8 mouse cellular contexts compared by ENCODE assay signal in the genomic region with DNA sequence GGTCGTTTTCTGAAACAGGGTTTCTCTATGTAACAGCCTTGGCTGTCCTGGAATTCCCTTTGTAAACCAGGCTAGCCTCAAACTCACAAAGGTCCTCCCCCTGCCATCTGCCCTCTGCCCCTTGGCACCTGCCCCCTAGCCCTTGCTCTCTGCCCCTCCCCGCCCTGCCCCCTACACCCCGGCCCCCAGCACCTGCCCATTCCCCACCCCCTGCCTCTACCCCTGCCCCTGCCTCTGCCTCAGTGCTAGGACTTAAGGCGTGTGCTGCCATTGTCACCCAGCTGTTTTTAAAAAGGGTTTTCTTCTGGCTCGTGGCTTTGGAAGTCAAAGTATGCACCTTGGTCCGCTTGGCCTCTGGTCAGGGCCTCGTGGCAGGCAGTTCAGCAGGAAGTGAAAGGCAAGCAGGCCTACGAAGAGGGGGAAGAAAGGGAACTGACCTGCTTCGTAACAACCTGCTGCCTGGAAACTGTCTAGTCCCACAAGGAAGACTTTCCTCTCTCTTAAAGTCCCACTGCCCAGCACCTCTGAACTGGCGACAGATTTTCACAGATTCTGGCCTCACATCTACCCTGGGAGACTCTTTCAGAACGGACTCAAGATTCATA.
DNase-seq lines count a peak whose midpoint lies in the region; ATAC-seq lines count a peak whose summit lies in the region.

No protein-coding gene starts in this region.

- peaks cover 7% of the 10 kb centered on the region for H3K4me1 ChIP-seq in heart, embryonic 15.5 days (replicated peaks)
- peaks cover 19% of the 10 kb centered on the region for H3K4me1 ChIP-seq in midbrain, embryonic 14.5 days (ENCODE audit: control insufficient read depth, insufficient read depth, low read length)

- H3K36me3 ChIP-seq in heart, embryonic 15.5 days = no peaks in the 10 kb centered on the region
- no peaks in the 10 kb centered on the region for H3K36me3 ChIP-seq in midbrain, embryonic 14.5 days (ENCODE audit: control insufficient read depth, insufficient read depth, low read length)

- DNase-seq in heart, adult 18-20 months = no peak
- peak; percentile 37 for DNase-seq in embryo, embryonic 9.5 days (ENCODE audit: extremely low spot score)
- DNase-seq in kidney, adult 9 months = peak; percentile 34
- no peak for DNase-seq in midbrain, embryonic 14.5 days
- no peak for DNase-seq in right cerebral cortex, postnatal 14 days

- H3K9me3 ChIP-seq in heart, embryonic 15.5 days (replicated peaks) = no peaks in the 10 kb centered on the region
- H3K9me3 ChIP-seq in midbrain, embryonic 14.5 days (ENCODE audit: control insufficient read depth, low read length) = no peaks in the 10 kb centered on the region

- no peak overlapping the region for H3K9ac ChIP-seq in heart, embryonic 15.5 days
- H3K9ac ChIP-seq in midbrain, embryonic 14.5 days (replicated peaks; ENCODE audit: low read length) = no peak overlapping the region; the same call in 1 of the 2 replicates

- H3K27ac ChIP-seq in heart, embryonic 15.5 days = no peak overlapping the region
- H3K27ac ChIP-seq in midbrain, embryonic 14.5 days (replicated peaks; ENCODE audit: low read depth, low read length) = peak overlapping the region; percentile 61

- H3K27me3 ChIP-seq in heart, embryonic 15.5 days = no peaks in the 10 kb centered on the region
- H3K27me3 ChIP-seq in midbrain, embryonic 14.5 days (ENCODE audit: control insufficient read depth, insufficient read depth, low read length) = no peaks in the 10 kb centered on the region

- H3K4me3 ChIP-seq in heart, embryonic 15.5 days = no peak overlapping the region
- no peak overlapping the region for H3K4me3 ChIP-seq in midbrain, embryonic 14.5 days (replicated peaks; ENCODE audit: low read depth, low read length)

- no peak overlapping the region for H3K4me2 ChIP-seq in heart, embryonic 15.5 days
- peak overlapping the region; percentile 35 for H3K4me2 ChIP-seq in midbrain, embryonic 14.5 days (ENCODE audit: low read length)

- WGBS in heart, embryonic 15.5 days = 27% methylated on average over 11 of the region's 11 CpGs
- 8% methylated on average over 11 of the region's 11 CpGs for WGBS in midbrain, embryonic 14.5 days

- 0 out of 2 replicates have a peak, but pooled peaks have one; percentile 8 for ATAC-seq in heart, embryonic 15.5 days (replicated peaks; ENCODE audit: insufficient number of reproducible peaks, insufficient read depth, low FRiP score, low read depth)
- peak; percentile 58 for ATAC-seq in midbrain, embryonic 14.5 days (ENCODE audit: low FRiP score, low TSS enrichment)
- no peak; the same call in 1 of the 2 replicates for ATAC-seq in frontal cortex, adult (ENCODE audit: low TSS enrichment)
- no peak for ATAC-seq in erythroblast, adult 5-6 weeks (replicated peaks; ENCODE audit: low FRiP score, poor library complexity, severe bottlenecking)

Comparison
In these comparisons a context has a peak if more than half of its experiments do, and no peak if none do; other contexts are left out.
1. ATAC-seq: peak in heart, embryonic 15.5 days (single experiment) and midbrain, embryonic 14.5 days (single experiment); none in frontal cortex, adult (single experiment) and erythroblast, adult 5-6 weeks (single experiment).
2. DNase-seq: peak in embryo, embryonic 9.5 days (single experiment) and kidney, adult 9 months (single experiment); none in heart, adult 18-20 months (0 of 2), midbrain, embryonic 14.5 days (single experiment) and right cerebral cortex, postnatal 14 days (single experiment).